ENCODE assay signal across 22 mouse cellular contexts in the genomic region with DNA sequence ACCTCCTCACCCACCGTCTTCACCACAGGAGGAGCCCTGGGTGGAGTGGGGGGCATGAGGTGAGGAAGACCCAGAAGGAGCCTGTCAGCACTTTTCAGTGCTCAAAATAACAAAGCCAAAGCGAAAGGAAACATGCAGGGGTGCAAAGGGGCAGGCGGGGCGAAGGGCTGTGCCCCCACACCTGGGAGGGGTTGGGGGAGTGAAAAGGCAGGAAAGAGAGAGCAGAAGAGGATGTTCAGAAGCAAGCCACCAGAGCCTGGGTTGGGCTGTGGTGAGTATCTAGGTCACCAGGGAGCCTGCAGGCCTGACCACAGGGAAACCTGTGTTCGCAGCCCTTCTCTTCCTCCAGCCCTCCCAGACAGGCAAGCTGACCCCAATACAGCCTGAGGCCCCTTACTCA. TPM values are rescaled to one million over a fixed set of nuclear protein-coding genes. Genes with fewer than 3 reads are reported as not detected.
DNase-seq lines count a peak whose midpoint lies in the region; ATAC-seq lines count a peak whose summit lies in the region.
"Had no signal": no experiment of that assay in that cellular context is flagged by ENCODE, and none has a peak within 500 bp of the region (broad histone marks: within the 10 kb centered on the region; RNA-seq: fewer than 3 reads in every experiment).

No protein-coding gene starts in this region.

- DNase-seq in 416B (ENCODE audit: low read depth) (peak; percentile 23), liver (no peak)
- DNase-seq in T-cell, adult 2 months (ENCODE audit: low spot score): peak; percentile 48
- DNase-seq in thymus, postnatal 10 days (ENCODE audit: low spot score in 2 of 2): peak; percentile 86 to 91
- DNase-seq in urinary bladder, postnatal 14 days (ENCODE audit: low spot score): no peak
- DNase-seq in right cerebral cortex, postnatal 14 days: no peak
- DNase-seq: adrenal gland, postnatal 14 days; B cell, adult 2 months; cerebellum, adult 11-12 months; cerebellum, postnatal 36 days; gastrocnemius, postnatal 10 days; heart, adult 18-20 months; heart, postnatal 10 days; liver, embryonic 13.5 days; lung, embryonic 14.5 days; lung, postnatal 36 days had no signal

- ATAC-seq in megakaryocyte, adult 5-6 weeks (ENCODE audit: poor library complexity, severe bottlenecking): peak; percentile 21
- ATAC-seq: forebrain, embryonic 14.5 days; intestine, embryonic 16.5 days had no signal

RNA-seq across cellular contexts. Expression of a gene that starts 10.3 kb away (rescaled TPM):
- not detected in 2 replicates for total RNA-seq in megakaryocyte, adult 5-6 weeks (2015)
- not detected in 2 replicates for total RNA-seq in megakaryocyte, adult 5-6 weeks (2017)
- total RNA-seq: monocyte, adult 5-6 weeks had no signal

RNA-seq across cellular contexts. Expression of a gene that starts 15.5 kb away (rescaled TPM):
- 0.16 and 0.55 TPM in 2 replicates for total RNA-seq in megakaryocyte, adult 5-6 weeks (2015)
- total RNA-seq in megakaryocyte, adult 5-6 weeks (2017): 0.18 and 0.45 TPM in 2 replicates

RNA-seq across cellular contexts. Expression of a gene that starts 25.0 kb away (rescaled TPM):
- 2.2 and 4.8 TPM in 2 replicates for total RNA-seq in megakaryocyte, adult 5-6 weeks (2015)
- total RNA-seq in megakaryocyte, adult 5-6 weeks (2017): 1.1 and 4.3 TPM in 2 replicates

RNA-seq across cellular contexts. Expression of a gene that starts 25.8 kb away (rescaled TPM):
- not detected in 2 replicates for total RNA-seq in megakaryocyte, adult 5-6 weeks (2015)
- not detected in 2 replicates for total RNA-seq in megakaryocyte, adult 5-6 weeks (2017)
- total RNA-seq: monocyte, adult 5-6 weeks had no signal

RNA-seq across cellular contexts. Expression of a gene that starts 46.1 kb away (rescaled TPM):
- total RNA-seq in megakaryocyte, adult 5-6 weeks (2015): not detected in 2 replicates
- total RNA-seq in megakaryocyte, adult 5-6 weeks (2017): not detected in 2 replicates
- total RNA-seq: adrenal gland, postnatal 14 days; gastrocnemius, postnatal 10 days; heart, adult 18-20 months; heart, postnatal 10 days; layer of hippocampus, postnatal 14 days; left cerebral cortex, postnatal 10 days; monocyte, adult 5-6 weeks had no signal

Comparison
In these comparisons a context has a peak if more than half of its experiments do, and no peak if none do; other contexts are left out.
1. DNase-seq: peak in 416B (single experiment), T-cell, adult 2 months (single experiment) and thymus, postnatal 10 days (2 of 2); none in urinary bladder, postnatal 14 days (single experiment), right cerebral cortex, postnatal 14 days (single experiment) and liver (single experiment).